Mouse (Mus musculus) forebrain, embryonic 14.5 days (tissue): Measurements from ENCODE around the gene Slc28a2. TPM values are rescaled to one million over a fixed set of nuclear protein-coding genes. Genes with fewer than 3 reads are reported as not detected.
"Not testable (repeated sequence)": the region's sequence is repeated elsewhere in the genome, so short reads cannot be mapped to it uniquely, and the experiment has no call there.

Experiments
- ATAC-seq: fragments of 200-750 bp; cut with Nextera tagmentation; 2 replicates; pipeline ENCODE4 v1.8.0; 2017; ENCODE audit warnings: mild to moderate bottlenecking, moderate library complexity
- DNase-seq: peaks from one replicate; pipeline ENCODE4 v3.0.0-alpha.2; 2015; ENCODE audit warnings: low spot score
- H3K27ac ChIP-seq: fragments of 300-500 bp; sonication (generic); 2 replicates; pipeline ENCODE4 v1.5.1; 2014; ENCODE audit warnings: low read depth, mild to moderate bottlenecking, control low read depth, low read length, moderate library complexity
- H3K27me3 ChIP-seq: fragments of 300-500 bp; sonication (generic); replicated peaks from 2 replicates; pipeline ENCODE4 v1.6.1; 2014; ENCODE audit warnings: low read length, control low read depth, mixed read lengths; ENCODE audit not compliant: control insufficient read depth, insufficient read depth
- H3K36me3 ChIP-seq: fragments of 300-500 bp; sonication (generic); 2 replicates; pipeline ENCODE4 v1.6.1; 2014; ENCODE audit warnings: low read length, control low read depth; ENCODE audit not compliant: control insufficient read depth, insufficient read depth
- H3K4me1 ChIP-seq: fragments of 300-500 bp; sonication (generic); 2 replicates; pipeline ENCODE4 v1.6.1; 2014; ENCODE audit warnings: antibody characterized with exemption, low read length, control low read depth; ENCODE audit not compliant: control insufficient read depth, insufficient read depth
- H3K4me2 ChIP-seq: fragments of 300-500 bp; sonication (generic); 2 replicates; pipeline ENCODE4 v1.6.1; 2014; ENCODE audit warnings: mild to moderate bottlenecking, control low read depth, low read length
- H3K4me3 ChIP-seq: fragments of 300-500 bp; sonication (generic); 2 replicates; pipeline ENCODE4 v1.5.1; 2014; ENCODE audit warnings: low read depth, low read length, control low read depth
- H3K9ac ChIP-seq: fragments of 300-500 bp; sonication (generic); 2 replicates; pipeline ENCODE4 v1.6.1; 2014; ENCODE audit warnings: mild to moderate bottlenecking, low read length, control low read depth, moderate library complexity
- H3K9me3 ChIP-seq: fragments of 300-500 bp; sonication (generic); replicated peaks from 2 replicates; pipeline ENCODE4 v1.6.1; 2016; ENCODE audit warnings: low read length, control low read depth, mixed read lengths; ENCODE audit not compliant: control insufficient read depth
- WGBS: fragments of 180-500 bp; shearing (Covaris S2); extraction: QIAGEN DNeasy Blood & Tissue Kit; methylation state at CpG from one replicate; pipeline ENCODE4 v1.1.7; 2014; 5-methylcytosine and 5-hydroxymethylcytosine counted together
- polyA plus RNA-seq: library from polyadenylated mRNA; unstranded; fragments of >200 nt; fragmentation: Nextera tagmentation; extraction: Ambion mirVana; gene quantifications from 2 replicates; pipeline ENCODE4 v1.2.1, GENCODE M21; 2014

Gene Slc28a2
- polyA plus RNA-seq, 1 experiment from 2014 or later: not detected

DNA sequence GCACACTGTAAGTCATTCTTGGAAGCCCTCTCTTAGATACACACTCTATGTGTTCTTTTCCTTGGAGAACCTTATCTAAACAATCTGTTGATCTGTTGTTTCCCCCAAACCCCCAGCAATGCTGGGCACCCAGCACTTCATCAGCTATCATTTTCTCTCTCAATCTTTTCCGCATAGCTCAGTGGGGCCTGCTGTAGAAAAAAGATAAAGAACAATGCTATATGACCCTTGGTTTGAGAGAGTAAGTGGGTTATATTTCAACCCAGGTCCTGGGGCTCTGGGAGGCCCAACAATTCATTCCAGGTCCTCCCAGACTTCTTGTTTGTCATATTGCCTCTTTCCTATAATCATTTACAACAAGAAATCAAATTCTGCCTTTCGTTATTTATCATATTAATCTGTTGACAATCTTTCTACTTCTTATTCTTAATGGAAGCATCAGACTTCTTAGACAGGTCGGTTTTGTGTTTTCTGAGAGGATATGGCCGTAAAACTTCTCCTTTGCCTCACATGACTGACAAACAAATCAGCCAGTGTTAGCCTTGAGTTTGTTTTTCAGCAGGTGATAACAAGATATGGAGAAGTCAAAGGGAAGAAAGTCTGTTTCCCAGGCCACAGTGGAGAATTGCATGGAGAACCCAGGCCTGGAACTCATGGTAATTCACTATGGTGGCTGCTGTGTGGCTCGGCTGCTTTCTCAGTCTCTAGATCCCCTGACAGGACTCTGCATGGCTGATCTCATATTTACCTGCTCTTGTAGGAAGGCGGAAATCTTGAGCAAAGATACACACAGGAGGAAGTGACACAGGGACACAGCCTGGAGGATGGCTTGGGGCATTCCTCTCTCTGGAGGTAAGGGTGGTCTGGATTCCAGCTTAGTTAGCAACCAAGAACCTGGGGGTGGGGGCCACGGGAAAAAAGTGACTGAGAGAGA is 15.0 kb downstream of the Slc28a2 start:
- Histone ChIP-seq H3K9ac (no peak overlapping the region), H3K4me3 (no peak overlapping the region), H3K4me1 (no peaks in the 10 kb centered on the region), H3K4me2 (no peak overlapping the region), H3K27ac (no peak overlapping the region), H3K9me3 (no peaks in the 10 kb centered on the region), H3K36me3 (no peaks in the 10 kb centered on the region), H3K27me3 (no peaks in the 10 kb centered on the region)
- WGBS: 84% methylated on average over 7 of the region's 7 CpGs
- ATAC-seq: no peak
- DNase-seq: no peak

DNA sequence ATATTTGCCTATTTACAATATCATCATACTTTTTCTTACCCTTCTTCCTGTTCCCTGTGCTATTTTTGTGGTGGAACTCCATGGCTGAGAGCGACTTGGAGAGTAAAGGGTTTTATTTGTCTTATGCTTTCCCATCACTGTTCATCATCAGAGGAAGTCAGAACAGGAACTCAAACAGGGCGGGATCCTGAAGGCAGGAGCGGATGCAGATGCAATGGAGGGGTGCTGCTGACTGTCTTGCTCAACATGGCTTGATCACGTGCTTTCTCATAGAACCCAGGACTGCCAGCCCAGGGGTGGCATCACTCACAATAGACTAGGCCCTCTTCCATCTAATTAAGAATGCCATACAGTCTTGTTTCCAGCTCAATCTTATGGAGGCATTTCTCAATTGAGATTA is 24.1 kb downstream of the Slc28a2 start:
- H3K36me3 ChIP-seq: no peaks in the 10 kb centered on the region
- H3K9ac ChIP-seq: no peak overlapping the region
- H3K4me3 ChIP-seq: no peak overlapping the region
- DNase-seq: no peak
- no peaks in the 10 kb centered on the region for H3K4me1 ChIP-seq
- H3K4me2 ChIP-seq: no peak overlapping the region
- WGBS: 88% methylated on average over 4 of the region's 4 CpGs
- no peak overlapping the region for H3K27ac ChIP-seq
- H3K27me3 ChIP-seq: no peaks in the 10 kb centered on the region
- no peak for ATAC-seq
- no peaks in the 10 kb centered on the region for H3K9me3 ChIP-seq

DNA sequence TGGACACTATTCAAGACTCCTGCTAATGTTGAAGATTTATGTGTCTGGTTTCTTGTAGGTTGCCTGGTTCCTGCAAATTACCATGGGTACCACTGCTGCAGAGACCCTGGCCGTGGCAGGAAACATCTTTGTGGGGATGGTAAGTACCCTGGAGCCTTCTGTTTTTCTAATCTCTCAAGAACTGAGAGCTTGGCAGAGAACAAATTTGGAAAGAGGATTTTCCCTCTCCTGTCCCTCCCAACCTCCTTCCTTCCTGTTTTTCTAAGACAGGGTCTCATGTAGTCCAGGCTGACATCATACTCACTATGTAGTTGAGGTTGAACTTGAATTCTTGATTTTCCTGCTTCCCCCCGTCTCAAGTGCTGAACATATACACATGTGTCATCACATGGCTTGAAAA is 26.1 kb downstream of the Slc28a2 start:
- no peak overlapping the region for H3K4me3 ChIP-seq
- ATAC-seq (no peak), DNase-seq (no peak)
- H3K9me3 ChIP-seq: no peaks in the 10 kb centered on the region
- 68% methylated on average over 2 of the region's 2 CpGs for WGBS
- H3K4me2 ChIP-seq: no peak overlapping the region
- H3K9ac ChIP-seq: no peak overlapping the region
- no peaks in the 10 kb centered on the region for H3K27me3 ChIP-seq
- no peak overlapping the region for H3K27ac ChIP-seq
- no peaks in the 10 kb centered on the region for H3K36me3 ChIP-seq
- H3K4me1 ChIP-seq: no peaks in the 10 kb centered on the region

DNA sequence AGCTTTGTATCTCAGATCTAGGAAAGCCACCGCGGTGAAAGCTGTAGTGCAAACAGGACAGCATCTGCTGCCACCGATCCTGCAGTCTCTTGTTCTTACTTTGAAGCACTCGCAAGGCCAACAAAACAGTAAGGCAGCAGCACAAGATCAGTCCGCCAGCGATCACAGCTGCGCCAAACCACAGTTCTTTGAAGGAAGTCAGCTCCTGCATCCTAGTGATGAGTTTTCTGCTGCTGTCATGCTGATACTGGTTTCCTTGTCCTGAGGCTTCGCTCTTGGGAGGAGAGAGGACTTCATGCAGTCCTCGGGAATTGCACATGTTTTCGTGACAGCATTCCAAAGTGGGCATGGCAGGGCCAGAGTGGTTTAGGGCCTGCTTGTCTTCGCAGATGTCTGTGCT is 40.6 kb downstream of the Slc28a2 start:
- peak overlapping the region; percentile 60 for H3K4me2 ChIP-seq
- H3K27me3 ChIP-seq: no peaks in the 10 kb centered on the region
- H3K27ac ChIP-seq: no peak overlapping the region
- no peak for ATAC-seq
- H3K9ac ChIP-seq: peak overlapping the region; percentile 50
- WGBS: 31% methylated on average over 11 of the region's 11 CpGs
- H3K9me3 ChIP-seq: no peaks in the 10 kb centered on the region
- peak; percentile 10 for DNase-seq
- H3K4me1 ChIP-seq: peaks cover 4% of the 10 kb centered on the region
- peak overlapping the region; percentile 36 for H3K4me3 ChIP-seq
- H3K36me3 ChIP-seq: no peaks in the 10 kb centered on the region

DNA sequence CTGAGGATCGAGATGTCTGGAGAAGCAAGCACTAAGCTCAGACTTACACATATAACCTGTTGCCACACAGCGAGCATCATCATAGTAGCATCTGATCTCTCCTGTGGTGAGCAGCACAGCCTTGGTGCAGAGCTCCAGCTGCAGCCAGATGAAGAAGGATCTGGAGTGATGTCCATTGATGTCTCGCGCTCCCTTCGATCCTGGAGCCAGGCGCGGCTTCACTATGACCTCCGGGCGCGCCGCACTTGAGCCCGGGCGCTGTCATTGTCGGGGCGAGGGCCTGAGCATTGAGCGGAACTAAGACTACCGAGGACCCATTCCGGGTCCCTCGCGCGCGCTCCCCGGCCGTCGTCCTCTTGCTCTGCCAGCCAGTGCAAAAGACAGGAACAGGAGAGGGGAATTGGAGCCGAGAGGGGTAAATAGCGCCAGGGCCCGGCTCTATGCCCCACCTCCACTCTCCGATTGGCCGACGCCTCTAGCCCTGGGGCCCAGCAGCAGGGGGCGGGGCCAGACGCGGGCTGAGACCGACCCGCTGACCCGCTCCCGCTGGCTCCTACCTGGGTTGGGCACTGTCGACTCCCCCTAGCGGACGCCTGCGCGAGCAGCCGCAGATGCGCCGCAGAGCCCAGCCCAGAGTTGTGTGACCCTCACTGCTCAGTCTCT is 41.2 kb downstream of the Slc28a2 start:
- under 1% methylated on average over 44 of the region's 46 CpGs for WGBS
- no peak overlapping the region for H3K27ac ChIP-seq
- peak; percentile 100 for ATAC-seq

DNA sequence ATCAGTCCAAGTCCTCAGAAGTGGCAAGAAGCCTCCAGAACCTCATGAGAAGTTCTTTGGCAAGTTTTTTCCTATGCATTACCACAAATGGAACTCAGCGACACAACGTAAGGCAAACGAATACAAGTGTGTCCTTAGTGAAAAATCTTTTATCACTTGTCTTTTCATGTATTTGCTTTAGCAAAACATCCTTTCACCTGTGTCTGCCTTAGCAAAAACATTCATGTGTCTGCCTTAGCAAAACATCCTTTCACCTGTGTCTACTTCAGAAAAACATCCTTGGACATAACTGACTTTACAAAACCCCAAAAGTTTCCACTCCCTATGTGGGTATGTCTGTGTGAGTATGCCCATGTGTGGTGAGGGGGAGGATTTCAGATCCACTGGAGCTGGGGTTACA is 42.9 kb downstream of the Slc28a2 start:
- Histone ChIP-seq H3K36me3 (no peaks in the 10 kb centered on the region), H3K9me3 (no peaks in the 10 kb centered on the region), H3K27ac (no peak overlapping the region), H3K27me3 (no peaks in the 10 kb centered on the region), H3K4me3 (no peak overlapping the region), H3K9ac (no peak overlapping the region), H3K4me1 (peaks cover 4% of the 10 kb centered on the region), H3K4me2 (no peak overlapping the region)
- no peak for DNase-seq
- ATAC-seq: no peak
- WGBS: 96% methylated on average over 3 of the region's 3 CpGs

More for the DNA sequence above, 41.2 kb downstream of the Slc28a2 start:
- H3K4me1 ChIP-seq: peaks cover 4% of the 10 kb centered on the region
- H3K4me2 ChIP-seq: peak overlapping the region; percentile 60
- no peaks in the 10 kb centered on the region for H3K27me3 ChIP-seq
- peak; percentile 91 for DNase-seq
- no peaks in the 10 kb centered on the region for H3K9me3 ChIP-seq
- peak overlapping the region; percentile 50 for H3K9ac ChIP-seq
- H3K4me3 ChIP-seq: peak overlapping the region; percentile 36
- H3K36me3 ChIP-seq: no peaks in the 10 kb centered on the region

DNA sequence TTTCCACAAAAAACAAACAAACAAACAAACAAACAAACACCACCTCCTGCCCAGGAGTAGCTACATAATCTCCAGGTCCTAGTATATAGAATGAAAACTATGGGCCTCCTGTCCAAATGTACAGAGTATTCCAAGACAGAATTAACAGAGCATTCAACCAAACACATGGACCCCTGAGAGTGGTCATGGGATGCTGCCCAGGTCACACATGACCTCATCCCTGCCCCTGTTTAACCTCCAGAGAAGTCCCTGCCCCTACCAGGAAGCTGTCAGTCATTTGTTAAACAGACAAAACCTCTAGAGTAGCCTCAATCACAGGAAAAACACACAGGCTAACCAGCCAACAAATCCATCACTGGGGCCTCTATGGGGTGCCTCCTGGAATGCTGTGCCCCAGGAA is 50.3 kb downstream of the Slc28a2 start:
- Histone ChIP-seq H3K9me3 (no peaks in the 10 kb centered on the region), H3K4me1 (no peaks in the 10 kb centered on the region), H3K4me2 (no peak overlapping the region), H3K27ac (no peak overlapping the region), H3K36me3 (no peaks in the 10 kb centered on the region), H3K4me3 (no peak overlapping the region), H3K9ac (no peak overlapping the region), H3K27me3 (no peaks in the 10 kb centered on the region)
- DNase-seq (no peak), ATAC-seq (no peak)

DNA sequence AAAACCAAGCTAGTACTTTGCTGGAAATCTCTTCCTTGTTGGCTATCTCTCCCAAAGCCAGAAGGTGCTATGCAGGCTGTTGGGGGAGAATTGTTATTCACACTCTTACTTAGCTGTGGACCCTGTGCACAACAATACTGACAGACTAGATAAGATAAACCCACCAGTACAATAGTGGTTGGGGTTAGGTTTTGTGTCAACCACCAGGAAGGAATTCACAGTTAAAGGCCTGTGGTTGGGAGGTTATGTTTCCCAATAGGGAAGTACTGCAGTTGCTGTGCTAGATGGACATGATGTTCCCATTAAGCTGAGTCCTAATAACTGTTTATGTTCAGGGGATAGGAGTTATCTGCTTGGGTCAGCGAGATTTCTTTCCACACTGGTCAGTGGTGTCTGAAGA is 57.5 kb downstream of the Slc28a2 start:
- not testable (repeated sequence) for H3K4me2 ChIP-seq, H3K9me3 ChIP-seq, H3K4me3 ChIP-seq, H3K4me1 ChIP-seq, H3K27ac ChIP-seq, H3K9ac ChIP-seq, ATAC-seq, DNase-seq, H3K36me3 ChIP-seq, H3K27me3 ChIP-seq
- WGBS: 70% methylated on average over 1 of the region's 1 CpGs

DNA sequence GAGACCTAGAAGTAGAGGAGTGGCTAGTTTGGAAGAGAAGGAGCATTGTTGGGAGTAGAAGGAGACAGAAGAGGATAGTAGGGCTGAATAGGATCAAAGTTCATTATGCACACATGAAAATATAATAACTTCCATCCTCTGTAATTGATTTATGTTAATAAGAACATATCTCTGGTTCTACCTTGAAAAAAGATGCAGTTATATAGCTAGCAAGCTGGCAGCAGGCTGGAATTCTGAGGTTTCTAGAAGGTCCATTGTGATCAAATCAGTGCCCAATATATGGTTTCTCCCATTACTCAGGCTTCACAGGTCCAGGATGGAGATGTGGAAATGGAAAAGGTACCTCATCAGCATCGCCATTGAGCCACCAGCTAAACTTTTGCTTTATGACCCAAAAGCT is 58.4 kb downstream of the Slc28a2 start, which contains the start of gene Gm14085:
Gm14085 (plus strand) TSS at position 301 of the 400 bp plus-strand sequence.
- DNase-seq: no peak
- no peak within 1 kb of the TSS for H3K27ac ChIP-seq
- no peaks in the 10 kb centered on the region for H3K4me1 ChIP-seq
- no peaks in the 10 kb centered on the region for H3K27me3 ChIP-seq
- H3K36me3 ChIP-seq: no peaks in the 10 kb centered on the region
- 94% methylated on average over 1 of the region's 1 CpGs for WGBS
- ATAC-seq: no peak
- no peak within 1 kb of the TSS for H3K4me2 ChIP-seq
- H3K9me3 ChIP-seq: no peaks in the 10 kb centered on the region
- no peak within 1 kb of the TSS for H3K4me3 ChIP-seq
- H3K9ac ChIP-seq: no peak within 1 kb of the TSS
